Mouse (Mus musculus) midbrain, embryonic 14.5 days (tissue): ENCODE results near the gene Robo2. TPM values are rescaled to one million over a fixed set of nuclear protein-coding genes. Genes with fewer than 3 reads are reported as not detected.
A peak's percentile ranks its signal among the peaks of the same experiment; 100 is the strongest.

ENCODE experiments used
- ATAC-seq: fragments of 200-750 bp; cut with Nextera tagmentation; 2 replicates; pipeline ENCODE4 v1.8.0; 2017; ENCODE audit warnings: moderate number of reproducible peaks, moderate library complexity; ENCODE audit not compliant: low FRiP score, low TSS enrichment
- DNase-seq: peaks from one replicate; pipeline ENCODE4 v3.0.0-alpha.2; 2015
- H3K27ac ChIP-seq: fragments of 300-500 bp; sonication (generic); replicated peaks from 2 replicates; pipeline ENCODE4 v1.5.1; 2014; ENCODE audit warnings: mild to moderate bottlenecking, low read depth, low read length, moderate library complexity
- H3K27me3 ChIP-seq: fragments of 300-500 bp; sonication (generic); 2 replicates; pipeline ENCODE4 v1.6.1; 2014; ENCODE audit warnings: low read length, control low read depth, mixed read lengths; ENCODE audit not compliant: control insufficient read depth, insufficient read depth
- H3K36me3 ChIP-seq: fragments of 300-500 bp; sonication (generic); 2 replicates; pipeline ENCODE4 v1.6.1; 2014; ENCODE audit warnings: low read length, control low read depth; ENCODE audit not compliant: control insufficient read depth, insufficient read depth
- H3K4me1 ChIP-seq: fragments of 300-500 bp; sonication (generic); 2 replicates; pipeline ENCODE4 v1.6.1; 2014; ENCODE audit warnings: mild to moderate bottlenecking, antibody characterized with exemption, low read length, control low read depth; ENCODE audit not compliant: control insufficient read depth, insufficient read depth
- H3K4me2 ChIP-seq: fragments of 300-500 bp; sonication (generic); 2 replicates; pipeline ENCODE4 v1.6.1; 2014; ENCODE audit warnings: mild to moderate bottlenecking, low read length, moderate library complexity
- H3K4me3 ChIP-seq: fragments of 300-500 bp; sonication (generic); replicated peaks from 2 replicates; pipeline ENCODE4 v1.5.1; 2014; ENCODE audit warnings: low read depth, low read length
- H3K9ac ChIP-seq: fragments of 300-500 bp; sonication (generic); replicated peaks from 2 replicates; pipeline ENCODE4 v1.6.1; 2014; ENCODE audit warnings: mild to moderate bottlenecking, low read length, moderate library complexity
- H3K9me3 ChIP-seq: fragments of 300-500 bp; sonication (generic); 2 replicates; pipeline ENCODE4 v1.6.1; 2016; ENCODE audit warnings: low read length, control low read depth, mixed read lengths; ENCODE audit not compliant: control insufficient read depth
- WGBS: fragments of 180-500 bp; shearing (Covaris S2); extraction: QIAGEN DNeasy Blood & Tissue Kit; methylation state at CpG from one replicate; pipeline ENCODE4 v1.1.7; 2014; 5-methylcytosine and 5-hydroxymethylcytosine counted together
- polyA plus RNA-seq: library from polyadenylated mRNA; unstranded; fragments of >200 nt; fragmentation: Nextera tagmentation; extraction: Ambion mirVana; gene quantifications from 2 replicates; pipeline ENCODE4 v1.2.1, GENCODE M21; 2014

Robo2 gene
- polyA plus RNA-seq, 1 experiment from 2014 or later: 123 TPM

GRCm38 (mm10) chr16:74244452-74244851 is 167.2 kb downstream of the Robo2 start:
- Histone ChIP-seq H3K9me3 (no peaks in the 10 kb centered on the region), H3K9ac (no peak overlapping the region), H3K4me3 (no peak overlapping the region), H3K4me1 (no peaks in the 10 kb centered on the region), H3K27ac (peak overlapping the region; percentile 60), H3K27me3 (no peaks in the 10 kb centered on the region), H3K4me2 (no peak overlapping the region), H3K36me3 (no peaks in the 10 kb centered on the region)
- ATAC-seq (peak; percentile 67; the same call in 1 of the 2 replicates), DNase-seq (peak; percentile 70)
- 57% methylated on average over 5 of the region's 5 CpGs for WGBS

- Histone ChIP-seq H3K4me2 (no peak overlapping the region), H3K36me3 (no peaks in the 10 kb centered on the region), H3K9me3 (no peaks in the 10 kb centered on the region), H3K9ac (no peak overlapping the region), H3K4me1 (no peaks in the 10 kb centered on the region), H3K4me3 (no peak overlapping the region), H3K27ac (no peak overlapping the region), H3K27me3 (no peaks in the 10 kb centered on the region)
- 92% methylated on average over 1 of the region's 1 CpGs for WGBS
- ATAC-seq (no peak), DNase-seq (no peak)
Observed at GRCm38 (mm10) chr16:74241534-74241933, 170.1 kb downstream of the Robo2 start.

GRCm38 (mm10) chr16:74237411-74237930 is 174.2 kb downstream of the Robo2 start:
- no peak for ATAC-seq
- Histone ChIP-seq H3K27ac (no peak overlapping the region), H3K27me3 (no peaks in the 10 kb centered on the region), H3K4me1 (no peaks in the 10 kb centered on the region), H3K9ac (no peak overlapping the region), H3K4me2 (no peak overlapping the region), H3K4me3 (no peak overlapping the region), H3K9me3 (no peaks in the 10 kb centered on the region), H3K36me3 (no peaks in the 10 kb centered on the region)
- no peak for DNase-seq
- 91% methylated on average over 2 of the region's 2 CpGs for WGBS

- H3K4me1 ChIP-seq: no peaks in the 10 kb centered on the region
- H3K4me2 ChIP-seq: no peak overlapping the region
- H3K4me3 ChIP-seq: no peak overlapping the region
- no peak overlapping the region for H3K9ac ChIP-seq
- no peaks in the 10 kb centered on the region for H3K27me3 ChIP-seq
- peak overlapping the region; percentile 72 for H3K27ac ChIP-seq
- no peaks in the 10 kb centered on the region for H3K9me3 ChIP-seq
- DNase-seq (peak; percentile 62), ATAC-seq (peak; percentile 76)
- 58% methylated on average over 6 of the region's 6 CpGs for WGBS
- no peaks in the 10 kb centered on the region for H3K36me3 ChIP-seq
Observed at GRCm38 (mm10) chr16:74234393-74235059, 177.1 kb downstream of the Robo2 start.

GRCm38 (mm10) chr16:74233596-74233995 is 178.0 kb downstream of the Robo2 start:
- 73% methylated on average over 5 of the region's 5 CpGs for WGBS
- H3K9me3 ChIP-seq: no peaks in the 10 kb centered on the region
- ATAC-seq: no peak

GRCm38 (mm10) chr16:74227285-74227684 is 184.3 kb downstream of the Robo2 start:
- Histone ChIP-seq H3K27ac (no peak overlapping the region), H3K9me3 (no peaks in the 10 kb centered on the region), H3K9ac (no peak overlapping the region), H3K36me3 (no peaks in the 10 kb centered on the region), H3K27me3 (no peaks in the 10 kb centered on the region), H3K4me1 (no peaks in the 10 kb centered on the region), H3K4me2 (no peak overlapping the region), H3K4me3 (no peak overlapping the region)
- no peak for ATAC-seq
- DNase-seq: peak; percentile 56

More at GRCm38 (mm10) chr16:74233596-74233995, 178.0 kb downstream of the Robo2 start:
- no peaks in the 10 kb centered on the region for H3K4me1 ChIP-seq
- H3K27me3 ChIP-seq: no peaks in the 10 kb centered on the region
- no peak overlapping the region for H3K4me2 ChIP-seq
- no peak overlapping the region for H3K4me3 ChIP-seq
- H3K36me3 ChIP-seq: no peaks in the 10 kb centered on the region
- no peak overlapping the region for H3K9ac ChIP-seq
- H3K27ac ChIP-seq: no peak overlapping the region
- no peak for DNase-seq

- Histone ChIP-seq H3K9me3 (no peaks in the 10 kb centered on the region), H3K27ac (no peak overlapping the region), H3K4me3 (no peak overlapping the region), H3K4me1 (no peaks in the 10 kb centered on the region), H3K36me3 (no peaks in the 10 kb centered on the region), H3K4me2 (no peak overlapping the region), H3K27me3 (no peaks in the 10 kb centered on the region), H3K9ac (no peak overlapping the region)
- DNase-seq (no peak), ATAC-seq (no peak)
- 85% methylated on average over 7 of the region's 7 CpGs for WGBS
Observed at GRCm38 (mm10) chr16:74225423-74226272, 186.0 kb downstream of the Robo2 start.

GRCm38 (mm10) chr16:74222501-74222900 is 189.1 kb downstream of the Robo2 start:
- Histone ChIP-seq H3K36me3 (no peaks in the 10 kb centered on the region), H3K9me3 (no peaks in the 10 kb centered on the region), H3K27ac (no peak overlapping the region), H3K4me3 (no peak overlapping the region), H3K4me2 (no peak overlapping the region), H3K4me1 (no peaks in the 10 kb centered on the region), H3K27me3 (no peaks in the 10 kb centered on the region), H3K9ac (no peak overlapping the region)
- no peak for DNase-seq
- ATAC-seq: no peak
- WGBS: 87% methylated on average over 5 of the region's 5 CpGs
